Mouse (Mus musculus) urinary bladder, postnatal 10 days (tissue): ENCODE results near the gene Tmeff1.
"Not testable (repeated sequence)": the region's sequence is repeated elsewhere in the genome, so short reads cannot be mapped to it uniquely, and the experiment has no call there.

Experiments used
- DNase-seq: peaks from one replicate; pipeline ENCODE4 v3.0.0; 2022; ENCODE audit warnings: low spot score

The Tmeff1 gene

DNA sequence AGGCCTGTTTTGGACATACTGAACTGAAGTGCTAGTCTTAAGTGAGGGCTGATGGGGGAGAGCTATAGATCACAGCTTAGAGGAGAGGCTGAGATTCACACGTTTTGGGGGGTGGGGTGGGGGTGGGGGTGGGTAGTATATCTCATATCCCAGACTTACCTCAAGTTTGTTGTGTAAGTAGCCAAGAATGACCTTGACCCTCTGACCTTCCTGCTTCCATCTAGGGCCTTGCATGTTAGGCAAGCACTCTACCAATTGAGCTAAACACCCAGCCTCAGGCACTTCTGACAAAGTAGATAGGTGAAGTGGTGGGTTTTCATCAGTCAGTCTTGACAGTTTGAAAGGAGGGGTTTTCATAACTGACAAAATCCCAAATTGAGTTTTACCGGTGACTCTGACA lies 92.8 kb downstream of the Tmeff1 start:
- DNase-seq: no peak

DNA sequence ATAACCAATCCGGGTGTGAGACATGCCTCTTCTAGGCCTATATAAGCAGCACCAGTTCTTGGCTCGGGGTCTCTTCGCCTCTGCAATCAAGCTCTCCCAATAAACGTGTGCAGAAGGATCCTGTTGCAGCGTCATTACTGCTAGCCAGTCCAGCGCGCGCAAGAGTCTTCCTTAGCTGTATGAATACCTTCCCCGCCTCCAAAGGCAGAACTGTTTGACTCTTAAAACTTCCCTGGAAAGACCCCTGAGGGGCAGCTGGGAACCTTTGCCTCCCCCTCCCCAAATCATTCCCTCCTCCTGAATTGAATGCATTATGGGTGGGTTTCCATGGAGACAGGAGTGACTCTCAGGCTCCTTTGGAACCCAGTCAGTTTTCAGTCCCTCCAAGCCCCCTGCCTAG lies 93.8 kb downstream of the Tmeff1 start:
- no peak for DNase-seq

DNA sequence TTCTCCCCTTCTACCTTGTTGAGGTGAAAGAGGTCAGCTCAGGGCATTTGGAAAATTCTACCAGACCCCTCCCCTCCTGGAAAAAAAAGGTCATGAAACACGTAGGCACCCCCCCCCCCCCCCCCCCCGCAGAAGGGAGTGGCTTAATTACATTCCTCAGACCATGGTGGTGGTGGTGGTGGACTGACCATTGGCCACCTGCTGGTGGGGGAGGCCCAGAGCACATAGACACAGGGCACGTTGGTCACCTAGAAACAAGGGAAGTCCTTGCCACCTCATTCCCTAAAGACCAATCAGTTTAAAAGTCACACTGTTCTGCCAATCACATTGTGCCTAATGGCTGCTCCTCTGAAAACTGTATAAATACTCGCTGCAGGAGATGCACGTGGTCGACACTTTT lies 94.8 kb downstream of the Tmeff1 start:
- not testable (repeated sequence) for DNase-seq

DNA sequence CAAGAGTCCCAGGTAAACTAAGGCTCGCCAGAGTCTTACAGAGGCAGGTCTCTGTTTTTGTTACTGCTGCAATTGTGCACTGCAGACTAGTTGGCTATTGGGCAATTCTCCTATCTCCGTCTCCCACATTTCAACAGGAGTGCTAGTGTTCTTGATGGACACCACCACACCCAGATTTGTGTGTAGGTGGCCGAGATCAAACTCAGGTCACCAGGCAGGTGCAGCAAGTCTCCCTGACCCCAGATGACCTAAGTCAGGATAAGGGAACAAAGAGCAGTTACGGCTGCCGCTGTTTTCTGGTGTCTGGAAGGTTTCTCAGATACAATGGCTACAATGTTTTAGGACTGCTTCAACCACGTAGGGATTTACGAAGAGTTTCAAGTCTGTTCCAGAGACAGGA lies 95.2 kb downstream of the Tmeff1 start:
- DNase-seq: no peak

DNA sequence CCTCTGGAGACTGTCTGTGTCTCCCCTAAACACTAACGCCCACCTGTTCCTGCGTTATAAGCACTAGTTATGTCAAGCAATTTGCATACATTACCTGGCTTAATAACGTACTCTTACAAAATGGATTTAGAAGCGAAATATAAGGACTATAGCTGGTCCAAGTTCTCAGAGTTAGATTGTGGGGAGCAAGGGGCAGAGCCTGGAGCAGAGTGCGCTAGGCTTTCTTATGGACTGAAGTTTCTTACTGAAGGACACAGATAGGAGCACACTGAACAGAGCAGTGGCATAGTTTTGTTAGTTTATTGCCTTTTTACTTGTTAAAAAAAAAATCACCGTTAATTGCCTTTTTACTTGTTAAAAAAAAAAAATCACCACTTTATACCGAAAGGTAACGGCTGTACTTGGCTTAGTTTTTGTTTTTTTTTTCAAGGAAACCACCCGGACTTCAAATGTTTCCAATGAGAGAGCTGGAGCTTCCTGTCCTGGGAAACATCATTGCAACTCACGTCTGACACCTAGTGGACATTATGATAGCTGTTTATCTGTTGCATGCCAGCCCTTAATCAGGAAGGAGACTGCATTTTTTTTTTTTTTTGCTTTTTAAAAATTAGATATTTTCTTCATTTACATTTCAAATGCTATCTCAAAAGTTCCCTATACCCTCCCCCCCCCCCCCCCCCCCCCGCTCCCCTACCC lies 95.8 kb downstream of the Tmeff1 start:
- DNase-seq: no peak

DNA sequence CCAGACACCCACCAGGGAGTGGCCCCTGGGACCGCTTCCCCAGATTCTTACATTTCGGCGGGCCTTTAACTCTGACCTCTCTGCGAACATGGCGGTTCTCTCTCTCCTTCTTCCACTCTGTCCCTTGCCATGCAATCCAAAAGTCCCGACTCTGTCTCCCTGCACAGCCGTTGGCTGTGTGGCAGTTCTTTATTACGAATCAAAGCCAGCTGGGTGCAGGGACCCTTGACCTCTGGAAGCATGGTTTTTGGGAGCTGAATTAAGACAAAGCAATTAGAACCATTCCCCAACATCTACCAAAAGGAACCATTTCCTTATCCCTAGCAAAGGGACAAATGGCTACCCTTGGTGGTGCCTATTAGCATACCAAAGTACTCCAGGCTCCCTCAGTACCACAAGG lies 98.2 kb downstream of the Tmeff1 start:
- no peak for DNase-seq

DNA sequence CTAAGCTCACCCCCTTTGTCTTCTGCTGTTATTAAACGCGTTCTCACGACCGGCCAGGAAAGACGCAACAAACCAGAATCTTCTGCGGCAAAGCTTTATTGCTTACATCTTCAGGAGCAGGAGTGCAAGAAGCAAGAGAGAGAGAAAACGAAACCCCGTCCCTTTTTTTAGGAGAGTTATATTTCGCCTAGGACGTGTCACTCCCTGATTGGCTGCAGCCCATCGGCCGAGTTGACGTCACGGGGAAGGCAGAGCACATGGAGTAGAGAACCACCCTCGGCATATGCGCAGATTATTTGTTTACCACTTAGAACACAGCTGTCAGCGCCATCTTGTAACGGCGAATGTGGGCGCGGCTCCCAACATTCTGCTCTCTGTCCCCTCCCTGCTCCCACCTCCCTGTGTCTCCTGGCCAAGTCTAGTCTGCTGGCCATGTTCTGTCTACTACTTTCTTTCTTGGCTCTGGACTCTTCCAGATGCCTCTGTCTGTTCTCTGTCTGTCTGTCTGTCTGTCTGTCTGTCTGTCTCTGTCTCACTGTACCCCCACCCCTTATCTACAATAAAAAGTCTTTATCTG lies 98.7 kb downstream of the Tmeff1 start:
- not testable (repeated sequence) for DNase-seq

DNA sequence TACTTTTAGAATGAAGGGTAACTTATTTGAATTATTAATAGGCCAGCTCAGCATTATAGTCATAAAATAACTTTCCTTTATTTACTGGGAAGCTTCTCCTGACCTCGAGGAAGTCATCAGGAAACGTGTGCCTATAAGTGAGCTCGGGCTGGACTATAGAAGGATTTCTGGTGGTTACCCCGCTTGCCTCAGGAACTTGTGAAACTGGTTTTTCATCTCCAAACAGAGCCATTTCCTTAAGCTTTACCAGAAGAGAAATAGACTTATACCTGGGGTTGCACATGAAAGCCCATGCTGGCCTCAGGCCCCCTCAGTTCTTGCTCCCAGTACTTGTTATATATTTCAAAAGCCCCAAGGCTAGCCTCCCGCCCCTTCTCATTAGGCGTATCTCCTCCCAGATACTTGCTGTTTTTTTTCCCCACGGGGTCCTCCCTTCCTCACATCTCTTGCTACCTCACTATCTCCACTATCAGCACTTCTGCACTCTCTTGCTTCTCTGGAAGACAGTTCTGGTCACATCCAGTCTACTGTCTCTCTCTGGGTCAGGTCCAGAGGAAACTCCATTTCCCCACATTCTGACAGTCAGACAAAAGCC lies 99.7 kb downstream of the Tmeff1 start:
- no peak for DNase-seq

DNA sequence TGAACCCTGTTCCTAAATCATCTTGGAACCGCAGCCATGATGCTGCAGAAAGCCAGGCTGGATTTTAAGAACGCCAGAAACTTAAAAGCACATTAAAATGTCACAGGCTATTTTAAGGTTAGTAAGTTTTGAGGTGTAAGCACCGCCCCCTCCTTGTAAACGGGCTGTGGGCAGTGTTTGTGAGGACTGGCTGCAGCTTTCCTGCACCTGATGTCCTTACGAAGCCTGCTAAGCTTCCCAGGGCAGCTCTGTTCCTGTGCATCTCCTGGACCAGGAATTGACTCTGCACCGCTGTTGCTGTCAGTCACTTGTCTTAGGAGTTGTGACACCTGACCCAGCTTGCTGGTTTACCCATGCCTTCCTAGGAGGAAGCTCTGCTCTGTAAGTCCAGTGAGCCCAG lies 103.2 kb downstream of the Tmeff1 start:
- DNase-seq: no peak

DNA sequence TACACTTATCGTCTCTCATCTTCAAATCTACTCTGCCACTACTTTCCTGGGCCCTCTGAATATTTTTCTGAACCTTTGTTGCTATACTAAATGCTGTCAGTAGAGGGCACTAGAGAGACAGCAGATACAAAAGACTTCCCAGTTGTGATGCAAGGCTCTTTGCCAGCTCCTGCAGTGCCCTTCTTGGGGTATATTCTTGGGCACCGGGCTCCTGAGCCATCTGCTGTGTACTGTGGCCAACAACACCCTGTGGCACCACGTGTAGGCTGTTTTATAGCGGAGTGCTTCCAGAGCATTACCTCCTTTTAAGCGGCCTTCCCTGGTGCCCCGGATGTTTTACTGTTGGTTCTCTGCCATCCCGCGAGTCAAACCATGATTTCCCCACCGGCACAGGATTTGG lies 105.7 kb downstream of the Tmeff1 start:
- no peak for DNase-seq

DNA sequence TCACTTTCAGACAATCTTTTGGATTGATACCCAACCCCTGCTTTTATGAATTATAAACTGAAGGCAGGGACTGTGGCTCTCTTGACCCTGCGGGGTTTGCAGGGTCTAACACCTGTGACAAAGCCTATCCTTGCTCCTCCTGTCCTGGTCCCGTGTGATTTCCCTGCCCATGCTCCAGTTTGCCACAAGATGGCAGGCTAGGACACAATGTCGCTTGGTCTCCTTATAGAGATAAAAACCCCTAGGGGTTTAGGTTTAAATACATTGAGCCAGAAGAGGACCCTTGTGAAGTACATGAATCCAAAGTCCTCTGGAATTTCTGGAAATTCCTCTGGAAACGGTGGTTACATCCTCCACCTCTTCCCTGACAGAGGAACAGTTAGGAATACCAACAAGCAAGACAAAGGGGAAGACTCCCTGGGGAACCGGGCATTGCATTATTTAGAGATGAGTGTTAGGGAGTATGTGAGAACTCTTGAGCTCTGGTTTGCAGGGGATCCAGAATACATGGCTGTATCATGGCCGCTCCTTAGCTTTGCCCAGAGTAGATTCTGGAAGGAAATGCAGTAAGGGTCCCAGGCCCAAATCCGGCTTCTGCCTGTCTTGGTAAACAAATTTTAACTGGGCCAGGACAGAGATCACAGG lies 106.9 kb downstream of the Tmeff1 start:
- DNase-seq: no peak

DNA sequence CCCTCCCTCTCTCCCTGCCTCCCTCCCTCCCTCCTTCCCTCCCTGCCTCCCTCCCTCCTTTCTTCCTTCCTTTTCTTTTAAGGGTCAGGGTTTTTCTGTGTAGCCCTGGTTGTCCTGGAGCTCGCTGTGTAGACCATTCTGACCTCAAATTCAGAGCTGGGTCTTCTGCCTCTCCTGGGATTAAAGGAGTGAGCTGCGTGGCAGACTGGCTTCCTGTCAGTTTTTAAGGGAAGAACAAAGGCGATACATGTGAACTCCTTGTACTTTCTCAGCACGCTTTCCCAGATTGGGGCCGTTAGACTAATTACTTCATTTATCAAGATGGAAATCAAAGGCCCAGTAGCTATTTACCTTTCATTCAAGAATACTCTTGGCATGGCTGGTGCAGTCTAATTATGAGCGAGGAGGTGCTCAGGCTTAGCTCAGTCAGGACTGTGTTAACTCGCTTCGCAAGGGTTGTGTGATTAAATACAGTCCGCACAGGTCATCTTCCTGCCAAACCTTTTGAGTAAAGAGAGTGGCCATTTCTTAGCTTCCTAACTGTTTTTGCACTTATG lies 107.8 kb downstream of the Tmeff1 start:
- no peak for DNase-seq

DNA sequence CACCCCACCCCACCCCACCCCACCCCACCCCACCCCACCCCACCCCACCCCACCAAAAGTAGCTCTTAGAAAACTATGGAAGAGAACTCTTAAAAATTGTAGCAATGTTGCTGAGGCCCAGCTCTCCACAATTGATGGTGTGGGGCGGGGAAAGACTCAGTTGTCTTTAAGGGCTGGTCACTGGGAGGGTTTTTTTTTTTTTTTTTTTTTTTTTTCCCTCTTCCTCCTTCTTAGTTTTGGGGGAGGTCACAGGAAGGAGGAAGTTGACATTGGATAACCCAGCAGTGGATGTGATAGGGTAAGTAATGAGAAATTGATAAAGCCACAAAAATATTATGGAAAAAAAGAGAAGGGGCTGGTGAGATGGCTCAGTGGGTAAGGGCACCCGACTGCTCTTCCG lies 111.7 kb downstream of the Tmeff1 start:
- no peak for DNase-seq

DNA sequence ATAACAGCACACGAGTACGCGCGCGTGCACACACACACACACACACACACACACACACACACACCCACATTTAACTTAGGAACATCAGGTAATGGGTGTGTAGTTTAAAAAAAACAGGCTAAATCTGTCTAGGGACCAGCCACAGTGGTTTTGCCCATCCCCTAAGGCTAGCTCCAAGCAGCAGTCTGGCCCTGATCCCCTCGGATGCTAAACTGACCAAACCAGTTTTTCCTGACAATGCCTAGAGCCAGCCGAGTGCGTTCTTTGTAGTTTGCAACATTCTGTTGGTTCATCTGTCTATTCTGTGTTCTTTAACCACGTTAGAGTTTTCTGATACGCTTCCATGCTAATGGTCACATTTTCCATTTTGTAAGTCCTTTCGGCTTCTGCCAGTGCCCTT lies 112.3 kb downstream of the Tmeff1 start:
- no peak for DNase-seq
